Mouse (Mus musculus): ENCODE results near the gene Ostn.

DNA sequence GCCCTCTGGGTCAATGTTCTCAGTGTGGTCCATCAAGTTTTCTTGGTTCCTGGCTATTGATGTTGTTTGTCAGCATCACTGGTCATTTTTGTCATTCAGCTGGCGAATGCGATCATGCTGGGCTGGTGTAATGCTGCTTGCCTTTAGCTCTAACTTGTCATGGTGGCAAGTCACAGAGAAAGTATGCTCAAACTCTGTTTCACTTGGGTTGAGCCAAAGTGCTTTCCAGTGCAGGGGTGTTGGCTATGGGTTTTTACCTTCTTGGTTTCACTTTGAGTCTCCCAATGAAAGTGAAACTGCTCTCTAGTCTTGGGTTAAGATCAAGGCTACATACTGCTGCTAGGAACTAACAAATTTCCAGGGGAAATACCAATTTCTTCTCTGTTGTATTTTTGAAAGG is 41.9 kb downstream of the Ostn start:
- TF ChIP-seq POLR2A (IDR thresholded peaks at IDR 0.05; ENCODE audit: control insufficient read depth in 1 of 2, insufficient read depth in 1 of 2, low read depth in 1 of 2, low read length in 2 of 2, poor library complexity in 1 of 2): no peak
- TF ChIP-seq TAL1 (IDR thresholded peaks at IDR 0.05; ENCODE audit: low read length): no peak
- no peak for TF ChIP-seq ZKSCAN1 (IDR thresholded peaks at IDR 0.05; ENCODE audit: low read depth, low read length)
- TF ChIP-seq CTCF (IDR thresholded peaks at IDR 0.05 in 2 of 3, conservative IDR thresholded peaks at IDR 0.05 in 1 of 3; ENCODE audit: control insufficient read depth in 1 of 3, insufficient read depth in 1 of 3, low read depth in 2 of 3, low read length in 3 of 3, poor library complexity in 1 of 3, severe bottlenecking in 1 of 3): no peak
- no peak for TF ChIP-seq EP300 (IDR thresholded peaks at IDR 0.05; ENCODE audit: low read depth in 1 of 2, low read length in 2 of 2)
- TF ChIP-seq UBTF (IDR thresholded peaks at IDR 0.05; ENCODE audit: borderline replicate concordance, insufficient read depth, low read depth, low read length): no peak

Measured in MEL (cell line).